Mouse (Mus musculus) testis, adult 2 months (tissue): ENCODE results near the gene Hoxb9.

Experiments
- CTCF ChIP-seq: fragments of 200-500 bp; IDR thresholded peaks from 2 replicates; pipeline ENCODE4 v1.5.1; 2012; ENCODE audit warnings: low read depth, mild to moderate bottlenecking, inconsistent platforms, low read length, moderate library complexity; ENCODE audit not compliant: control insufficient read depth, insufficient read depth, insufficient replicate concordance
- POLR2A ChIP-seq: fragments of 200-500 bp; IDR thresholded peaks from 2 replicates; pipeline ENCODE4 v1.6.1; 2012; ENCODE audit warnings: low read depth, mild to moderate bottlenecking, inconsistent platforms, low read length, moderate library complexity; ENCODE audit not compliant: control insufficient read depth

DNA sequence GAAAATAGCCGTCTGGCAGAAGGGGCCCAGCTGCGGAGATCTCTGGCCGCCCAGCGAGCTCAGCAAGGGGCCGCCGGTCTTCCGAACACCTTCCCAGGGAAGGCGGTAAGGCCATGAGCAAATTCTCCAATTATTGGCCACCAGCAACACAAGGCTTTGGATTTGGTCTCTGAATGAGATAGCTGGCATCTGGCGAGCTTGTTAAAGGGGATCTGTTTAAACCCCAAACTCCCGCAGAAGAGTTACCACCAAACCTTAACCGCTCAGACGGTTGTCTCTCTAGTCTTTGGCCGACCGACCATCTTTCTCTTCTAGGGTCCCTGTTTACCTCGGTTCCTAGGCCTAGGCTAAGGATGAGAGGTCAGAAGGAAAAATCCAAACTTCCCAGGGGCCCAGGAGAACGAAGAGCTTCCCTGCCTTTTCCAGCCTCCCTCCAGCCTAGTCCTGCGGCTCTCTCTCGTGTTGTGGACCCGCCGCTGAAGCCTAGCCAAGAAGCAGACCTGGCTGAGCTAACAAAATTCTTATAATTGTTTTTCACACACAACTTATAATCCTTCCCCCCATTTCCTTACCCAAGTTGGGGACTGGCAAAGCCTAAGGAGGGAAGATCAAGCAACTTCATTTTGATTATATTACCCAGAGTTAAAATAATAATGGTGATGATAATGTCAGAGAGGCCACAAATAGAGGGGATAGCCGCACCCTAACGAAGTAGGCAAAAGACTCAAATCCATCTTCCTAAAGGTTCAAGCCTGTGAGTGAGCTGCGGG lies 31.3 kb downstream of the Hoxb9 start:
- TF ChIP-seq CTCF (no peak), POLR2A (no peak)
